Mouse (Mus musculus): ENCODE measurements around the gene Bank1. TPM values are rescaled to one million over a fixed set of nuclear protein-coding genes. Genes with fewer than 3 reads are reported as not detected.

Bank1 gene
- total and polyA plus RNA-seq, 2 experiments from 2014 or later = 0.43 to 0.66 TPM

DNA sequence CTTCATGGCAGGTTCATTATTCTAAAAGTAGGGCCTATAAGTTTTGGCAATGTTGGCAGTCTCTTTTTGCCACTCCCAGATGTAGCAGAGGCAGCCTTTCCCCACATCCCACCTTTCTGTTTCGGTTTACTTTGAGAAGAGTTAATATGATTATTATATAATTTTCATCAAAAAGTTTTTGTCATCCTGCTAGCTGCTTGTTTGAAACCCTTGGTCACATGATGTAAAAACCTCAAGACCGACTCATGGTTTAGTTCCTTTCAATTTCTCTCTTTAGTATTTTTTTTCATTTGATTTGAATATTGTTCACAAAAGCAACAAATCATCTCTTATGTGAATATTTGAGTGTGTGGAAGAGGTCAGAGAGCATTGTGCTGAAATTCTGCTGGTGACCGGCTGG is 255.5 kb downstream of the Bank1 start:
- no peaks in the 10 kb centered on the region for H3K9me3 ChIP-seq (ENCODE audit: low read length)
- H3K27ac ChIP-seq (ENCODE audit: low read depth, low read length) = no peak overlapping the region
- WGBS = 91% methylated on average over 3 of the region's 3 CpGs
- no peak overlapping the region for H3K4me3 ChIP-seq (ENCODE audit: low read depth, low read length)
- ATAC-seq (ENCODE audit: low FRiP score) (no peak), DNase-seq (ENCODE audit: low spot score) (no peak)
- H3K27me3 ChIP-seq (ENCODE audit: insufficient read depth, low read length) = no peaks in the 10 kb centered on the region
- no peaks in the 10 kb centered on the region for H3K36me3 ChIP-seq (ENCODE audit: insufficient read depth, low read length)
- no peaks in the 10 kb centered on the region for H3K4me1 ChIP-seq (ENCODE audit: insufficient read depth, low read length)
- H3K9ac ChIP-seq (replicated peaks; ENCODE audit: low read length, poor library complexity, severe bottlenecking) = no peak overlapping the region
- no peak for TF ChIP-seq CTCF (IDR thresholded peaks at IDR 0.05)
- no peak overlapping the region for H3K4me2 ChIP-seq (ENCODE audit: low read depth, low read length, poor library complexity, severe bottlenecking)

DNA sequence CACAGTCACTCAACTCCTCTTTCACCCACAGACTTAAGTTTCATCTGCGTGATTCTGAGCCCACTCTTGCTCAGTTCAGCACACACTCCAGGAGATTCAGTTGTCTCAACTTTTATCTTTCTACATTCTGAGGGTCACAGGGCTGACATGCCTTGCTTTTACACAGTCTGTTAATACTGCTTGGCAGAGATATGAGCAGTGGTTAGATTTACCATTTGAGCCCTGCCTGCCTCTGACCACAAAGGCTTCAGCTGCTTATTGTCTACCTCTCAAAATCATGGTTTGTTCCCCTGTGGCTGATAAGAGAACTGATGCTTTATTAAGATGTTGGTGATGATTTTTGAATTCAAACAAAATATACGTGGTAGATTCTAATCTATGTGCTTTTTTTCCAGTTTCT is 264.0 kb downstream of the Bank1 start:
- Histone ChIP-seq H3K4me3 (ENCODE audit: low read depth, low read length) (no peak overlapping the region), H3K9me3 (ENCODE audit: low read length) (no peaks in the 10 kb centered on the region), H3K9ac (replicated peaks; ENCODE audit: low read length, poor library complexity, severe bottlenecking) (no peak overlapping the region), H3K36me3 (ENCODE audit: insufficient read depth, low read length) (no peaks in the 10 kb centered on the region), H3K27ac (ENCODE audit: low read depth, low read length) (no peak overlapping the region), H3K4me1 (ENCODE audit: insufficient read depth, low read length) (no peaks in the 10 kb centered on the region), H3K27me3 (ENCODE audit: insufficient read depth, low read length) (no peaks in the 10 kb centered on the region), H3K4me2 (ENCODE audit: low read depth, low read length, poor library complexity, severe bottlenecking) (no peak overlapping the region)
- ATAC-seq (ENCODE audit: low FRiP score) (no peak), DNase-seq (ENCODE audit: low spot score) (no peak)
- no peak for TF ChIP-seq CTCF (IDR thresholded peaks at IDR 0.05)
- 76% methylated on average over 2 of the region's 2 CpGs for WGBS

DNA sequence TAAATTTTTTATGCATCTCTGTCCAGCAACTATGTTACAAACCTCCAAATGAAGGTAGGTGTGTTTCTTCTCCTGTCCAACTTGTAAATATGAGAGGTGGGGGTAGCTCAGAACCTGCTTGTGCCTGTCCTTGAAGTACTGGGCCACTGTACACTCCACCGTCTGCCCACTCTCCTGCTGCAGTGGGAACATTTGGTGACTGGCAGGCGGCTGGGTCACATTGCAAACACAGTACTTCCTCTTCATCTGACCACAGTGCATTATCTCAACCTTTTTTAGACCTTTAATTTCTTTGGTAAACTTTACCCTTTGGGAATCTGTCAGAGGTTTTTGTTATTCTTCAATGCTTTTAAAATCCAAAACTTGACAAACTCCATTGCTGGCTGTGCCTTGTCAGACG is 275.2 kb downstream of the Bank1 start:
- Histone ChIP-seq H3K4me3 (ENCODE audit: low read depth, low read length) (no peak overlapping the region), H3K9ac (replicated peaks; ENCODE audit: low read length, poor library complexity, severe bottlenecking) (no peak overlapping the region), H3K27ac (ENCODE audit: low read depth, low read length) (no peak overlapping the region), H3K9me3 (ENCODE audit: low read length) (no peaks in the 10 kb centered on the region), H3K4me1 (ENCODE audit: insufficient read depth, low read length) (no peaks in the 10 kb centered on the region), H3K36me3 (ENCODE audit: insufficient read depth, low read length) (no peaks in the 10 kb centered on the region), H3K27me3 (ENCODE audit: insufficient read depth, low read length) (no peaks in the 10 kb centered on the region), H3K4me2 (ENCODE audit: low read depth, low read length, poor library complexity, severe bottlenecking) (no peak overlapping the region)
- no peak for TF ChIP-seq CTCF (IDR thresholded peaks at IDR 0.05)
- WGBS = 90% methylated on average over 3 of the region's 3 CpGs
- DNase-seq (ENCODE audit: low spot score) (no peak), ATAC-seq (ENCODE audit: low FRiP score) (no peak)

DNA sequence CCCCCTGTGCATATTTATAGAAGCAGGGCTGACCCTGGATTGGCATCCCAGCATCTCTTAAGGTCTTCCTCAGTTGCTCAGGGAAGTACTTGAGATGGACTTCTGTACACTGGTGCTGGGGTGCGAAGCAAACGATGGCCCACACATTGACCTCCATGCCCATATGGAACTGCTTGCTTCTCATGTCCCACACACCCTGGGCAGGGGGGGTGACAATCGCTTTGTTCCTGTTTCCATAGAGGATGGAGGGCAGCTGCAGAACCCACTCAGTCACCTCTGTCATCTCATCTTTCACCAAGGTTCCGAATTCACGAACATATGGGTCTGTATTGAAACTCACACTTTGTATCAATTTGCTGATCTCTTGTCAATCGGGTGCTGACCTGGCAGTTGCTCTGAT is 275.7 kb downstream of the Bank1 start:
- H3K4me3 ChIP-seq (ENCODE audit: low read depth, low read length) = no peak overlapping the region
- no peak overlapping the region for H3K27ac ChIP-seq (ENCODE audit: low read depth, low read length)
- H3K4me2 ChIP-seq (ENCODE audit: low read depth, low read length, poor library complexity, severe bottlenecking) = no peak overlapping the region
- TF ChIP-seq CTCF (IDR thresholded peaks at IDR 0.05) = no peak
- no peaks in the 10 kb centered on the region for H3K4me1 ChIP-seq (ENCODE audit: insufficient read depth, low read length)
- ATAC-seq (ENCODE audit: low FRiP score) = no peak
- H3K9ac ChIP-seq (replicated peaks; ENCODE audit: low read length, poor library complexity, severe bottlenecking) = no peak overlapping the region
- H3K9me3 ChIP-seq (ENCODE audit: low read length) = no peaks in the 10 kb centered on the region
- 93% methylated on average over 6 of the region's 6 CpGs for WGBS
- no peaks in the 10 kb centered on the region for H3K36me3 ChIP-seq (ENCODE audit: insufficient read depth, low read length)
- DNase-seq (ENCODE audit: low spot score) = no peak
- H3K27me3 ChIP-seq (ENCODE audit: insufficient read depth, low read length) = no peaks in the 10 kb centered on the region

DNA sequence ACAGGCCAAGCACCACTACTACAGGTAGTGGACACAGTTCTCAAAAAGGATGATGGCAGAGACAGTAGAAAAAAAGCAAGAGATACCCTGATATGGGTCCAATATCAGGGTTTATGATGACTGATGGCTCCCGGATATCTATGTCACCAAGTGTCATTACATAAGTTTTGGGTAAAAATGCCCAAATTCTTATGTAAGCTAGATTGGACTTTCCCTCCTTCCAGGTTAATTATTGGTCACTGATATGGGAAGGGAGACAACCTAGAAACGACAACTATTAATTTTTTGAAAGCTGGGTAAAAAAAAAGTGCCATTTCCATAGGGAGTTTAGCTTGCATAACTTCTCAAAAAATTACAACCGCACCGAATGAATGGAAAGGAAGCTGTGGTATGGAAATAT is 277.8 kb downstream of the Bank1 start:
- no peaks in the 10 kb centered on the region for H3K9me3 ChIP-seq (ENCODE audit: low read length)
- no peaks in the 10 kb centered on the region for H3K4me1 ChIP-seq (ENCODE audit: insufficient read depth, low read length)

DNA sequence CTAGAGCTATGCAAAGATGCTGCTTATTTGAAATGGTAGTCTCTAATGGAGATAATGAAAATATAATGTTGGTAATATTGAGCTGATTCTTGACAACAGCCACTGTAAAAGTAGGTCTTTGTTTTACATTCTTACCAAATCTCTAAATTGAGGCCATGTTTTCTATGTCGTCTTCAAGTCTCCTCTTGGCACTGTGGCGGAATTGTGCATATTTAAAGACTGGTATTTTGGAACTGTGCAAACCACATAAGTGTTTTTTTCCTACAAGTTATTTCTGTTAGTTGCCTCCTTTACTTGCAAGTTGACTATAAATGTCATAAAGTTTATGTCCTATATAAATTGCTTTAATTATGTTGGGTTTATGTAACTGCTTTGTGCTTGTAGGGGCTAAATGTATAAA is 280.5 kb downstream of the Bank1 start:
- Histone ChIP-seq H3K27me3 (ENCODE audit: insufficient read depth, low read length) (no peaks in the 10 kb centered on the region), H3K4me2 (ENCODE audit: low read depth, low read length, poor library complexity, severe bottlenecking) (no peak overlapping the region), H3K4me3 (ENCODE audit: low read depth, low read length) (no peak overlapping the region), H3K27ac (ENCODE audit: low read depth, low read length) (no peak overlapping the region), H3K4me1 (ENCODE audit: insufficient read depth, low read length) (no peaks in the 10 kb centered on the region), H3K9ac (replicated peaks; ENCODE audit: low read length, poor library complexity, severe bottlenecking) (no peak overlapping the region), H3K36me3 (ENCODE audit: insufficient read depth, low read length) (no peaks in the 10 kb centered on the region), H3K9me3 (ENCODE audit: low read length) (no peaks in the 10 kb centered on the region)
- 93% methylated on average over 2 of the region's 2 CpGs for WGBS
- DNase-seq (ENCODE audit: low spot score) (no peak), ATAC-seq (ENCODE audit: low FRiP score) (no peak)
- TF ChIP-seq CTCF (IDR thresholded peaks at IDR 0.05) = no peak

More for the DNA sequence above, 277.8 kb downstream of the Bank1 start:
- H3K36me3 ChIP-seq (ENCODE audit: insufficient read depth, low read length) = no peaks in the 10 kb centered on the region
- no peak overlapping the region for H3K27ac ChIP-seq (ENCODE audit: low read depth, low read length)
- H3K4me2 ChIP-seq (ENCODE audit: low read depth, low read length, poor library complexity, severe bottlenecking) = no peak overlapping the region
- no peak overlapping the region for H3K4me3 ChIP-seq (ENCODE audit: low read depth, low read length)
- H3K9ac ChIP-seq (replicated peaks; ENCODE audit: low read length, poor library complexity, severe bottlenecking) = no peak overlapping the region
- ATAC-seq (ENCODE audit: low FRiP score) = no peak
- no peaks in the 10 kb centered on the region for H3K27me3 ChIP-seq (ENCODE audit: insufficient read depth, low read length)
- DNase-seq (ENCODE audit: low spot score) = no peak
- TF ChIP-seq CTCF (IDR thresholded peaks at IDR 0.05) = no peak
- WGBS = 94% methylated on average over 4 of the region's 4 CpGs

Measured in midbrain, postnatal 0 days (tissue).